Mouse (Mus musculus) hindbrain, embryonic 10.5 days (tissue): ENCODE measurements around the gene Tspan18. TPM values are rescaled to one million over a fixed set of nuclear protein-coding genes. Genes with fewer than 3 reads are reported as not detected.

ENCODE experiments used
- DNase-seq: peaks from one replicate; pipeline ENCODE4 v3.0.0-alpha.2; 2017; ENCODE audit warnings: low spot score
- H3K27ac ChIP-seq: fragments of 300-500 bp; sonication (generic); 2 replicates; pipeline ENCODE4 v1.5.1; 2016; ENCODE audit warnings: mild to moderate bottlenecking, moderate library complexity
- H3K27me3 ChIP-seq: fragments of 300-500 bp; sonication (generic); 2 replicates; pipeline ENCODE4 v1.6.1; 2016; ENCODE audit warnings: mild to moderate bottlenecking; ENCODE audit not compliant: poor library complexity, insufficient read depth, severe bottlenecking
- H3K36me3 ChIP-seq: fragments of 300-500 bp; sonication (generic); 2 replicates; pipeline ENCODE4 v1.6.1; 2016; ENCODE audit warnings: mild to moderate bottlenecking, moderate library complexity
- H3K4me1 ChIP-seq: fragments of 300-500 bp; sonication (generic); replicated peaks from 2 replicates; pipeline ENCODE4 v1.6.1; 2016; ENCODE audit warnings: mild to moderate bottlenecking
- H3K4me3 ChIP-seq: fragments of 300-500 bp; sonication (generic); 2 replicates; pipeline ENCODE4 v1.5.1; 2016; ENCODE audit warnings: mild to moderate bottlenecking, moderate library complexity
- H3K9me3 ChIP-seq: fragments of 300-500 bp; sonication (generic); 2 replicates; pipeline ENCODE4 v1.6.1; 2016; ENCODE audit warnings: mild to moderate bottlenecking, moderate library complexity
- WGBS: fragments of 180-500 bp; shearing (Covaris S2); methylation state at CpG from one replicate; pipeline ENCODE4 v1.1.7; 2016; 5-methylcytosine and 5-hydroxymethylcytosine counted together
- polyA plus RNA-seq: library from polyadenylated mRNA; unstranded; fragments of >200 nt; fragmentation: Nextera tagmentation; extraction: Ambion mirVana; gene quantifications from 2 replicates; pipeline ENCODE4 v1.2.1, GENCODE M21; 2016

The Tspan18 gene
- polyA plus RNA-seq, 1 experiment from 2014 or later, result 55.1 TPM

- peaks cover 7% of the 10 kb centered on the region; the same call in 1 of the 2 replicates for H3K27me3 ChIP-seq
- H3K4me3 ChIP-seq, result no peak overlapping the region
- H3K4me1 ChIP-seq, result peaks cover 31% of the 10 kb centered on the region
- no peak for DNase-seq
- 80% methylated on average over 6 of the region's 6 CpGs for WGBS
- no peaks in the 10 kb centered on the region for H3K9me3 ChIP-seq
- H3K27ac ChIP-seq, result peak overlapping the region; percentile 53; the same call in 1 of the 2 replicates
- H3K36me3 ChIP-seq, result no peaks in the 10 kb centered on the region
Measured at GRCm38 (mm10) chr2:93360310-93360709, 26.0 kb upstream of the Tspan18 start.

DNA sequence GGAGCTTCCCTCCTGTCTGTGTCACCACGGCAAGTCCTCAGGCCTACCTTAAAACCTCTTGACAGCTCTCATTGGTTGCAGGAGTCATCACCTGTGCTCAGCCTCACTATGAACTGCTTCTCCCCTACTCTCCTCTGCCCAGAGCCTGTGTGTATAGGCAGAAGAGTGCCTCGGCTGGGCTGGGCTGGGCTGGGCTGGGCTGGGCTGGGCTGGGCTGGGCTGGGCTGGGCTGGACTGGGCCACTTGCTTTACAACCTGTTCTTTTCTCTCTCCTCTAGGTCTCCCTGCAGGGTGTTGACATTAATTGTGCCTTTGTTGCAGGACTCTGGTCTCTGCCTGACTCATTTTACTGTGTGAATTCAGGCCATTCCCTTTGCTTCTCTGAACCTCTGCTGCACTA, 23.1 kb upstream of the Tspan18 start:
- H3K9me3 ChIP-seq, result no peaks in the 10 kb centered on the region
- peaks cover 13% of the 10 kb centered on the region for H3K27me3 ChIP-seq
- no peak overlapping the region for H3K27ac ChIP-seq
- DNase-seq, result no peak
- peaks cover 42% of the 10 kb centered on the region; the same call in 1 of the 2 replicates for H3K4me1 ChIP-seq
- WGBS, result 52% methylated on average over 2 of the region's 2 CpGs
- no peak overlapping the region for H3K4me3 ChIP-seq
- no peaks in the 10 kb centered on the region for H3K36me3 ChIP-seq

DNA sequence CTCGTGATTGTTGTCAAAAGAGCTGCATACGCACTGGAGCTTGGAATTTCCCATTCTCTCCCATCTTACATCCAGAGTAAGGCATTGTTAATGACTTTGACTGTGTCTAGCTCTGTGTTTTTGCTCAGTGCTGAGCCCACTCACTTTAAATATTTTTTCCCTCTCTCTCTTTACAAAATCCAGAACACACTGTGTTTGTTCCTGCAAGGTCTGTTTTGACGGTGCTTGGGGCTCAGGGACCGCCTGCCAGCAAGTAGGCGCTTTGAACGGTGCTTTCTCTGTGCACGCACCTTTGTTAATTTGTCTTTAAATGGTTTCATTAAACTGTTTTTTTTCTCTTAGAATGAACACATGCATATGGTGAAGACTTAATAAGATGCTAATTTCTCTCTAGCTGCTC, 21.5 kb upstream of the Tspan18 start:
- Histone ChIP-seq H3K9me3 (no peaks in the 10 kb centered on the region), H3K36me3 (no peaks in the 10 kb centered on the region), H3K4me3 (no peak overlapping the region), H3K4me1 (peaks cover 41% of the 10 kb centered on the region), H3K27ac (no peak overlapping the region), H3K27me3 (peaks cover 18% of the 10 kb centered on the region)
- DNase-seq, result no peak
- 77% methylated on average over 7 of the region's 7 CpGs for WGBS

GRCm38 (mm10) chr2:93354621-93355020, 20.3 kb upstream of the Tspan18 start:
- Histone ChIP-seq H3K27me3 (peaks cover 14% of the 10 kb centered on the region), H3K9me3 (no peaks in the 10 kb centered on the region), H3K4me3 (no peak overlapping the region), H3K4me1 (peaks cover 34% of the 10 kb centered on the region), H3K36me3 (no peaks in the 10 kb centered on the region), H3K27ac (0 out of 2 replicates have a peak overlapping the region, but pooled peaks have one; percentile 45)
- WGBS, result 95% methylated on average over 1 of the region's 1 CpGs
- no peak for DNase-seq

DNA sequence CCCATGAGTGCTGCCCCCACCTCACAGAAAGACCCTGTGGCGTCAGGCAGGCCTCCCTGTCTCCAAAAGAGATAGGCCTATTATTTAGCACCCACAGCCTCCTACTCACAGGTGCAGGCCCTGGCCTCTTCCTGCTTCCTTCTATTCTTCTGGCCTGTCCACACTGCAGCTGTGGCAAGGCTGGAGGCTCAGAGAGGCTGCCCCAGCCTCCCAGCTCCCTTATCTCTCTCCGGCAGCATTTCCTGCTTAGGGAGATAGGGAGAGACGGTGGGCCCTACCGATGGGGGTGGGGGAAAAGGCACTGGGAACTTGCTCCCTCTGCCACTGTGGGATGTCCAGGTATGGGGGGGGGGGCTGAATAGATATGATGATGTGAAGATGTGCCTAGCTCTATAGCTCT, 19.4 kb upstream of the Tspan18 start:
- peaks cover 14% of the 10 kb centered on the region for H3K27me3 ChIP-seq
- no peak for DNase-seq
- WGBS, result 84% methylated on average over 4 of the region's 4 CpGs
- no peaks in the 10 kb centered on the region for H3K36me3 ChIP-seq
- H3K27ac ChIP-seq, result peak overlapping the region; percentile 35; the same call in 1 of the 2 replicates
- H3K9me3 ChIP-seq, result no peaks in the 10 kb centered on the region
- H3K4me3 ChIP-seq, result no peak overlapping the region
- peaks cover 34% of the 10 kb centered on the region for H3K4me1 ChIP-seq

GRCm38 (mm10) chr2:93352915-93353685, 18.8 kb upstream of the Tspan18 start:
- peak overlapping the region; percentile 35; the same call in 1 of the 2 replicates for H3K27ac ChIP-seq
- H3K27me3 ChIP-seq, result peaks cover 11% of the 10 kb centered on the region; the same call in 1 of the 2 replicates
- DNase-seq, result no peak
- H3K9me3 ChIP-seq, result no peaks in the 10 kb centered on the region
- H3K4me1 ChIP-seq, result peaks cover 34% of the 10 kb centered on the region
- no peak overlapping the region for H3K4me3 ChIP-seq
- 87% methylated on average over 8 of the region's 8 CpGs for WGBS
- H3K36me3 ChIP-seq, result no peaks in the 10 kb centered on the region

DNA sequence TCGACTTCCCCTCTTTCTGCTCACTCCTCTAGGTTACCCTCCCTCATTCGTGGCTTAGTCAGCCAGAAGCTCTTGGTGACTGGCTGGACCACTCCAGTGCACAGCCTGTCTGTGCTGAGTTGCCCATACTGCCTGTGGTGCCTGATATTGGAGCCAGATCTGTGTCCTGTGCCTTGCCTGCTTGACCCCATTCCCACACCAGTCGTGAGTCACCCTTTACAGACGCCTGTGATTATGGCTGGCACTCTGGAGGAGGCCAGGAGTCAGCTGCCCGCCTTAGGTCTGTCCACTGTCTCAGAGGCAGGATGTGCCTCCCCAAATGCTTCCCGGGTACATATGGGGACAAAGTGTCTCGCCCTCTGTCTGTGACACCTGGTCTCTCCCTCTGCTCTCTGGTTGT, 17.0 kb upstream of the Tspan18 start:
- no peak overlapping the region for H3K27ac ChIP-seq
- H3K27me3 ChIP-seq, result peaks cover 11% of the 10 kb centered on the region; the same call in 1 of the 2 replicates
- peaks cover 36% of the 10 kb centered on the region for H3K4me1 ChIP-seq
- H3K4me3 ChIP-seq, result no peak overlapping the region
- H3K36me3 ChIP-seq, result no peaks in the 10 kb centered on the region
- DNase-seq, result no peak
- WGBS, result 77% methylated on average over 7 of the region's 7 CpGs
- H3K9me3 ChIP-seq, result no peaks in the 10 kb centered on the region

DNA sequence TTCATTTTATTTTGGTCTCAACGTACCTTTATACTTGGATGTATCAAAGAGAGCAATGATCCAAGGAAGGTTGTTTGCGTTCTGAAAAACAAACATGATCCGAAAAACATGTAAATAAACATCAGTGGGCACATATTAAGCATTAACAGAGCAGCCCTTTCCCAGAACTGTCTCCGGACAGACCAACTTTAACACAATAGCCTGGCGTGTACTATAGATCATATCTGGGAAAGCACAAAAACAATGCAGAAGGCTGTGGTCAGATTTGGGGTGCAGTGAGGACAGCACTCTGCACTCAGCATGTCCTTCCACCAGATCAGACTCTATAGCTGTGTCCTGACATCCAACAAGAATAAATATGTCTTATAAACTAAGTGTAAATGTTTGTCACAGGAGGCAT, 12.7 kb upstream of the Tspan18 start:
- peaks cover 3% of the 10 kb centered on the region for H3K27me3 ChIP-seq
- H3K4me1 ChIP-seq, result peaks cover 22% of the 10 kb centered on the region
- H3K36me3 ChIP-seq, result no peaks in the 10 kb centered on the region
- no peak overlapping the region for H3K4me3 ChIP-seq
- H3K9me3 ChIP-seq, result no peaks in the 10 kb centered on the region
- H3K27ac ChIP-seq, result no peak overlapping the region
- no peak for DNase-seq
- WGBS, result 91% methylated on average over 5 of the region's 5 CpGs

GRCm38 (mm10) chr2:93346609-93347008, 12.3 kb upstream of the Tspan18 start:
- H3K4me3 ChIP-seq, result no peak overlapping the region
- H3K27me3 ChIP-seq, result peaks cover 3% of the 10 kb centered on the region
- 0 out of 2 replicates have a peak overlapping the region, but pooled peaks have one; percentile 14 for H3K27ac ChIP-seq
- WGBS, result 27% methylated on average over 6 of the region's 6 CpGs
- H3K9me3 ChIP-seq, result no peaks in the 10 kb centered on the region
- DNase-seq, result no peak
- H3K4me1 ChIP-seq, result peaks cover 20% of the 10 kb centered on the region
- H3K36me3 ChIP-seq, result no peaks in the 10 kb centered on the region

GRCm38 (mm10) chr2:93345663-93346268, 11.5 kb upstream of the Tspan18 start:
- no peak for DNase-seq
- no peaks in the 10 kb centered on the region for H3K36me3 ChIP-seq
- no peak overlapping the region for H3K4me3 ChIP-seq
- no peak overlapping the region for H3K27ac ChIP-seq
- H3K9me3 ChIP-seq, result no peaks in the 10 kb centered on the region
- 64% methylated on average over 5 of the region's 5 CpGs for whole genome bisulfite sequencing
- H3K27me3 ChIP-seq, result no peaks in the 10 kb centered on the region; the same call in none of the 2 replicates
- peaks cover 16% of the 10 kb centered on the region for H3K4me1 ChIP-seq

DNA sequence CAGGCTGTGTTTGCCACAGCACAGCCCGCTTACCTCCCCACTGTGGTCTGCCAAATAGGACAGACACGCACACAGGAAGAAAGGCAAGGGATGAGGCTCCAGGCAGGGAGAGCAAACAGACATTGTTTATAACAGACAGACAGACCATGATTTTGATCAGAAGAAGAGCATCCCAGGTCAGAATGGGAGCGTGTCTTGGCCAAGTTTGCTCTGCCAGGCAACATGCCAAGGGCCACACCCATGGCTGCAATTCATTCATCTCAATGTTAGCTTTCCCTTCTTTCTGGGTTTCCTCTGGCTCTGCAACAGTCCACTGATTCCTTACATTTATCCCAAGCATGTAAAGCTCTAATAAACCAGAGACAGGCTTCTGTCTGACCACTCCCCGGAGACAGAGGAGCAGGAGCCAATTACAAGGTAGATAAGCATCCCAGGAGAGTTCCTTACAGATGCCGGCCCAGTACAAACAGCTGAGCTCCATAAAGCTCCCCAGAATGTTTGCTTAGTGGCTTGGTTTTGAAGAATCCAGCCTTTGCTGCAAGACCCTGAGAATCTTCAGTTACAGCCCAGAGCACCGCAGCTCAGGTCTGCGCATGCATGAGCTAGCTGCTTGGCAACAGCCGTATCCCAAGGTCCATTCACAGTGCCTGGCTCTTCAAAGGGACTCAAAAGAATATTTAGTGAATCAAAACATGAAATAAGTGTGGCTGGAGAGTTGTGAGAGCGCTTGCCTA, 5.2 kb upstream of the Tspan18 start:
- DNase-seq, result no peak
- H3K36me3 ChIP-seq, result no peaks in the 10 kb centered on the region
- H3K4me3 ChIP-seq, result no peak overlapping the region
- H3K4me1 ChIP-seq, result peaks cover 31% of the 10 kb centered on the region
- 64% methylated on average over 9 of the region's 9 CpGs for WGBS
- H3K27me3 ChIP-seq, result peaks cover 14% of the 10 kb centered on the region
- H3K9me3 ChIP-seq, result peaks cover 3% of the 10 kb centered on the region; the same call in 1 of the 2 replicates
- H3K27ac ChIP-seq, result peak overlapping the region; percentile 24

DNA sequence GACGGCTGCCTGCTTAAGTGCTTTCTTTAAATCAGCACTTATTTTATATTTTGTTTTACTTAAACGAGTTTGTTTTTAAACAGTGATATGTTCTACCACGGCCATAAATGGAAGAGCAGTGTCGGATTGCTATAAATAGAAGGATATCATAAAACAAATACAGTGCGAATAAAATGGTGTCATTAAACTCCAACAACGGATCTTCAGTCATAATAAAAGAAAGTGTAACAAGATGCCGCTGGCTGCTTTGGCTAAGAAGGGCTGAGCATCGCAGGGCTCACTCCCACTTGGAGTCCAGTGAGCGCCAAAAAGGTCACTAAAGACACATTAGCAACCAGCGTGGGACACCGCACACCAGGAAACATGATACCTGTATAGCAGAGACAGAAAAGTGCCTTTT, 1.7 kb upstream of the Tspan18 start:
- Histone ChIP-seq H3K9me3 (peaks cover 3% of the 10 kb centered on the region; the same call in 1 of the 2 replicates), H3K4me1 (peaks cover 63% of the 10 kb centered on the region), H3K36me3 (peaks cover 8% of the 10 kb centered on the region; the same call in 1 of the 2 replicates), H3K27ac (no peak overlapping the region), H3K4me3 (no peak overlapping the region), H3K27me3 (peaks cover 14% of the 10 kb centered on the region)
- WGBS, result 83% methylated on average over 11 of the region's 11 CpGs
- DNase-seq, result no peak
